Mouse (Mus musculus) ES-E14 (cell line): Measurements from ENCODE around the gene Gm21190. TPM values are rescaled to one million over a fixed set of nuclear protein-coding genes. Genes with fewer than 3 reads are reported as not detected.
"Not testable (repeated sequence)": the region's sequence is repeated elsewhere in the genome, so short reads cannot be mapped to it uniquely, and the experiment has no call there.

Experiments
- DNase-seq: peaks from one replicate; pipeline ENCODE4 v3.0.0-alpha.2; 2013; ENCODE audit warnings: low read depth, low spot score
- H3K27ac ChIP-seq: 2 replicates; pipeline ENCODE4 v1.5.1; 2012; ENCODE audit warnings: low read depth, mild to moderate bottlenecking, low read length, moderate library complexity, mixed read lengths; ENCODE audit not compliant: poor library complexity, insufficient read depth, severe bottlenecking
- H3K36me3 ChIP-seq: 2 replicates; pipeline ENCODE4 v1.6.1; 2012; ENCODE audit warnings: mild to moderate bottlenecking, low read length, moderate library complexity, mixed read lengths; ENCODE audit not compliant: control insufficient read depth, poor library complexity, insufficient read depth, severe bottlenecking
- H3K4me1 ChIP-seq, 2 experiments: fragments of 150-350 bp in 1 of 2; sonication (generic) in 1 of 2; 2 replicates each; pipeline ENCODE4 v1.6.1; 2012; ENCODE audit warnings: low read length in 2 of 2, mild to moderate bottlenecking in 1 of 2, mixed read lengths in 1 of 2; ENCODE audit not compliant: control insufficient read depth in 2 of 2, insufficient read depth in 2 of 2, poor library complexity in 1 of 2
- H3K4me3 ChIP-seq, 2 experiments: fragments of 150-350 bp in 1 of 2; sonication (generic) in 1 of 2; 2 replicates each; pipeline ENCODE4 v1.5.1; 2012; ENCODE audit warnings: low read length in 2 of 2, low read depth in 1 of 2, mild to moderate bottlenecking in 1 of 2, mixed read lengths in 1 of 2; ENCODE audit not compliant: insufficient read depth in 1 of 2, poor library complexity in 1 of 2, severe bottlenecking in 1 of 2
- H3K9ac ChIP-seq: 2 replicates; pipeline ENCODE4 v1.6.1; 2012; ENCODE audit warnings: low read depth, mild to moderate bottlenecking, low read length, mixed read lengths; ENCODE audit not compliant: poor library complexity, insufficient read depth, severe bottlenecking
- H3K9me3 ChIP-seq: fragments of 150-350 bp; sonication (generic); 2 replicates; pipeline ENCODE4 v1.6.1; 2012; ENCODE audit warnings: low read depth, mild to moderate bottlenecking, low read length; ENCODE audit not compliant: control insufficient read depth, insufficient read depth
- ZNF384 ChIP-seq: IDR thresholded peaks from 2 replicates; pipeline ENCODE4 v1.6.1; 2012; ENCODE audit warnings: low read depth, low read length, inconsistent platforms
- in situ Hi-C, 2 experiments: fragments of 600-800 bp; cut with MboI; formaldehyde crosslinking; loops; one replicate each; pipeline ENCODE4 v1.15.1; 2025; ENCODE audit warnings: low sequenced_read_pairs in 2 of 2, inconsistent platforms in 1 of 2; ENCODE audit not compliant: unreplicated experiment in 2 of 2
- total RNA-seq: library from RNA; depleted of rRNA; stranded (reverse); fragments of 300-350 nt; gene quantifications from 2 replicates; pipeline ENCODE4 v1.2.3, GENCODE M21; 2012

Gene Gm21190
- total RNA-seq, 1 experiment = not detected

- in situ Hi-C loops = not testable (repeated sequence)
Observed at GRCm38 (mm10) chr5:15522470-15522869, 6.6 kb downstream of the Gm21190 start.

GRCm38 (mm10) chr5:15522028-15522427 lies 7.0 kb downstream of the Gm21190 start:
- H3K27ac ChIP-seq, H3K9me3 ChIP-seq, H3K4me3 ChIP-seq, in situ Hi-C loops, H3K4me1 ChIP-seq, H3K9ac ChIP-seq, H3K36me3 ChIP-seq, DNase-seq: not testable (repeated sequence)

More at GRCm38 (mm10) chr5:15522470-15522869, 6.6 kb downstream of the Gm21190 start:
- H3K9me3 ChIP-seq, H3K36me3 ChIP-seq, H3K27ac ChIP-seq, H3K4me1 ChIP-seq, H3K9ac ChIP-seq, DNase-seq, H3K4me3 ChIP-seq: not testable (repeated sequence)

- H3K36me3 ChIP-seq, in situ Hi-C loops, H3K9ac ChIP-seq, H3K9me3 ChIP-seq, H3K4me3 ChIP-seq, H3K4me1 ChIP-seq, H3K27ac ChIP-seq, DNase-seq: not testable (repeated sequence)
- peak; percentile 60 for TF ChIP-seq ZNF384
Observed at GRCm38 (mm10) chr5:15520418-15520817, 8.6 kb downstream of the Gm21190 start.

- H3K4me3 ChIP-seq, in situ Hi-C loops, H3K9ac ChIP-seq, H3K36me3 ChIP-seq, DNase-seq, H3K4me1 ChIP-seq, H3K27ac ChIP-seq, H3K9me3 ChIP-seq: not testable (repeated sequence)
Observed at GRCm38 (mm10) chr5:15517150-15517549, 11.9 kb downstream of the Gm21190 start.

- in situ Hi-C loops, DNase-seq: not testable (repeated sequence)
Observed at GRCm38 (mm10) chr5:15512236-15512635, 16.8 kb downstream of the Gm21190 start.

GRCm38 (mm10) chr5:15509911-15510310 lies 19.1 kb downstream of the Gm21190 start:
- H3K9ac ChIP-seq, H3K4me3 ChIP-seq, DNase-seq, H3K9me3 ChIP-seq, H3K4me1 ChIP-seq, H3K36me3 ChIP-seq, in situ Hi-C loops, H3K27ac ChIP-seq: not testable (repeated sequence)

More at GRCm38 (mm10) chr5:15512236-15512635, 16.8 kb downstream of the Gm21190 start:
- not testable (repeated sequence) for H3K36me3 ChIP-seq, H3K27ac ChIP-seq, H3K4me1 ChIP-seq, H3K9me3 ChIP-seq, H3K9ac ChIP-seq, H3K4me3 ChIP-seq

GRCm38 (mm10) chr5:15508460-15509451 lies 20.3 kb downstream of the Gm21190 start:
- H3K9ac ChIP-seq, H3K4me1 ChIP-seq, H3K36me3 ChIP-seq, H3K27ac ChIP-seq, H3K9me3 ChIP-seq, in situ Hi-C loops, H3K4me3 ChIP-seq, DNase-seq: not testable (repeated sequence)

- H3K27ac ChIP-seq, DNase-seq, H3K36me3 ChIP-seq, in situ Hi-C loops, H3K4me3 ChIP-seq, H3K9me3 ChIP-seq, H3K4me1 ChIP-seq, H3K9ac ChIP-seq: not testable (repeated sequence)
Observed at GRCm38 (mm10) chr5:15507757-15508459, 21.1 kb downstream of the Gm21190 start.
